Mouse (Mus musculus): ENCODE results near the gene Mrtfa.

DNA sequence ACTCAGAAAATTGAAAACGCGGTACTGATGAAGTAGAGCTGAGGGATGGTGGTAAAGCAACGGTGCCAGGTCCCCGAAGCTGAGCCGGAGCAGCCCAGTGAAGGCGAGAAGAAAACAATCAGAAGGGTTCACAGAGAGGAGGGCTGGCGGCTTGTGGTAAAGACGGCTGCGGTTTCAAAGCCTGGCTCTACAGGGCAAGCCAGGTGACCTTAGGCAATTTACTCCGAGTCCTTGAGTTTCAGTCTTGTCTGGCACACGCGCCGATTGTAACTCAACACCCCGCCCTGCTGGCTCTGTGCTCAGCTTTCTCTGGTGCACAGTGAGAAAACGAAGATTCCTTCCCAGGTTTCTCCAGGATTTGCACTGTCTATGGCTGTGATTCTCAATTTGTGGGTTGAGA lies 22.4 kb upstream of the Mrtfa start:
- TF ChIP-seq CTCF (IDR thresholded peaks at IDR 0.05; ENCODE audit: low read depth): no peak
- no peak for TF ChIP-seq EP300 (IDR thresholded peaks at IDR 0.05; ENCODE audit: low read depth)

Data from liver, embryonic 14.5 days (tissue).